Mouse (Mus musculus) neural tube, embryonic 12.5 days (tissue): ENCODE results near the gene Defb11. TPM values are rescaled to one million over a fixed set of nuclear protein-coding genes. Genes with fewer than 3 reads are reported as not detected.
"Not testable (repeated sequence)": the region's sequence is repeated elsewhere in the genome, so short reads cannot be mapped to it uniquely, and the experiment has no call there.

Experiments
- ATAC-seq: fragments of 200-750 bp; cut with Nextera tagmentation; 2 replicates; pipeline ENCODE4 v1.8.0; 2017; ENCODE audit warnings: low read depth, mild to moderate bottlenecking, moderate TSS enrichment, moderate library complexity; ENCODE audit not compliant: low FRiP score
- H3K27ac ChIP-seq: fragments of 300-500 bp; sonication (generic); 2 replicates; pipeline ENCODE4 v1.5.1; 2016
- H3K27me3 ChIP-seq: fragments of 300-500 bp; sonication (generic); replicated peaks from 2 replicates; pipeline ENCODE4 v1.6.1; 2016; ENCODE audit warnings: mild to moderate bottlenecking
- H3K36me3 ChIP-seq: fragments of 300-500 bp; sonication (generic); 2 replicates; pipeline ENCODE4 v1.6.1; 2016; ENCODE audit warnings: mild to moderate bottlenecking
- H3K4me1 ChIP-seq: fragments of 300-500 bp; sonication (generic); 2 replicates; pipeline ENCODE4 v1.6.1; 2016
- H3K4me2 ChIP-seq: fragments of 300-500 bp; sonication (generic); replicated peaks from 2 replicates; pipeline ENCODE4 v1.6.1; 2016; ENCODE audit warnings: mild to moderate bottlenecking
- H3K4me3 ChIP-seq: fragments of 300-500 bp; sonication (generic); 2 replicates; pipeline ENCODE4 v1.5.1; 2016
- H3K9ac ChIP-seq: fragments of 300-500 bp; sonication (generic); 2 replicates; pipeline ENCODE4 v1.6.1; 2016; ENCODE audit warnings: mild to moderate bottlenecking
- H3K9me3 ChIP-seq: fragments of 300-500 bp; sonication (generic); 2 replicates; pipeline ENCODE4 v1.6.1; 2016; ENCODE audit warnings: mild to moderate bottlenecking
- WGBS: fragments of 180-500 bp; shearing (Covaris S2); methylation state at CpG from one replicate; pipeline ENCODE4 v1.1.7; 2016; 5-methylcytosine and 5-hydroxymethylcytosine counted together
- polyA plus RNA-seq: library from polyadenylated mRNA; unstranded; fragments of >200 nt; fragmentation: Nextera tagmentation; extraction: Ambion mirVana; gene quantifications from 2 replicates; pipeline ENCODE4 v1.2.1, GENCODE M21; 2016

Defb11 gene
- polyA plus RNA-seq: not detected in 2 replicates

DNA sequence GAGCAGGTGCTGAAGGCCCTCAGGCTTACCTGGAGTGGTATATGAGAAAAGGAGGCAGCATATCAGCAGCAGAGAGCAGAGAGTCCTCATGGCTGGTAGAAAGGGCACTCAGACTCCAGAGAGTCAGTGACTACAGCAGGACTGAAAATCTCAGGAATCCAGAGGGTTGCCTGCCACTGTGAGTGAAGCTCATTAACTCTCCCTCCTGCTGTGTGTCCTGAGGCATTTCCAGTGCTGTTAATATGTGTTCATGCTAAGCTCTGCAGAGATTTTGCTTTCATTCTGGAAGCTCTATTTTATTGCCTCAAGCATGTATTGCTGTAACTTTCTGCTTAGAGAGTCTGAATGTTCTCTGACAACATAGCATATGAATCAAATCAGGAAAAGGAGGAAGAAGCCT, at the start of gene Defb11:
Defb11 (minus strand) TSS at position 123 of the 400 bp plus-strand sequence.
- not testable (repeated sequence) for ATAC-seq

DNA sequence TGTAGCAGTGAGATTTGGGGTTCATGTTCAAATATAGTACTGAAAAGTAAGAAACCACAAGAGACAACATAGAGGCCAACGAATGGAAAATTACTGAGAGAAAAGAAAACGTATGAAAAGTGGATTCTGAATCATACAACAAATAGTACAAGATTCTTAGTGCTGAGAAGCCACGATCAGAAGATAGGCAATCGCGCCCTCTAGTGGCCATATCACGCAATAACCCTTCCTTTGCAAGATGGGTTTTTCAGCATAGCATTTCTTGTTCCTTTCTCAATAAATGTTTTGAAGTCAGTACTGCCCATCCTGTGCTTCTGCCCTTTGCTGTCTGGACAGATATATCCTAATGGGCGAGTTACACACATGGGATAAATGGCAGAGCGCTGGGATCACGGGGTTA, 49.1 kb upstream of the Defb11 start:
- no peak overlapping the region for H3K4me3 ChIP-seq
- H3K27ac ChIP-seq: no peak overlapping the region
- no peak overlapping the region for H3K9ac ChIP-seq
- H3K4me1 ChIP-seq: no peaks in the 10 kb centered on the region
- no peaks in the 10 kb centered on the region for H3K27me3 ChIP-seq
- H3K9me3 ChIP-seq: no peaks in the 10 kb centered on the region
- H3K36me3 ChIP-seq: no peaks in the 10 kb centered on the region
- 10% methylated on average over 9 of the region's 9 CpGs for WGBS
- 0 out of 2 replicates have a peak, but pooled peaks have one; percentile 13 for ATAC-seq
- no peak overlapping the region for H3K4me2 ChIP-seq

More for the DNA sequence above, at the start of gene Defb11:
- not testable (repeated sequence) for H3K36me3 ChIP-seq, H3K4me1 ChIP-seq, H3K27me3 ChIP-seq, H3K9me3 ChIP-seq, H3K4me2 ChIP-seq, H3K4me3 ChIP-seq, H3K27ac ChIP-seq, H3K9ac ChIP-seq

DNA sequence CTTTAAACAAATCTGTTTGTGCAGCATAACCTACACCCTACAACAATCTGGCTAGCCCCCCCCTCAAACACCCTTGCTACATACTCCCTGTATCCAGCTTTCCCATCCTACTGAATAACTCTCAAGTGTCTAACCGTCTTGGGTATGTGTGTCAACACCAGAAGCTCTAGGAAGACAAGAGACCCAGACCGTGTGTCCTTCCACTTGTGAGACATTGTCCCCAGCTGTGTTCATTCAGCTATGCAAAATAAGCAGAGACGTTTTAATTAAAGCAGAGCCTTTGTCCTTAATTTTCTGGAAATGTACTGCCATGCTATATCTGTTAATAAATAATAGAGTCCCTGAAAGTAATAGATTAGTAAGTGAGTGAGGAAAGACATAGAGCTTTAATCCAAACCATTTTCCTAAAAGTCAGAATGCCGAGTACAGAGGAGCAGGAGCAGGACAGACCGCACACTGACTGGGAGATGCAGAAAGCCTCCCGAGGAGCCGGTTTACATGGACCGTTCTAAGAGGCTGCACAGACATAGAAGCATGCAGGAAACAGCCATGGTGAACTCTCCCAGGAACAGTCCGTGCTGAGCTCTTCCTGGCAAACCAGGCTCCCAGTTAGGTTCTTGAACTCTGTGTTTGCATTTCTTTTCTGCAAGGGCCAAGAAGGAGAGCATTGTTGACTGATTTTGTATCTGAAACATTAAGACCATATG, 41.3 kb upstream of the Defb11 start:
- Histone ChIP-seq H3K9me3 (no peaks in the 10 kb centered on the region), H3K4me3 (no peak overlapping the region), H3K36me3 (no peaks in the 10 kb centered on the region), H3K4me1 (no peaks in the 10 kb centered on the region), H3K27me3 (no peaks in the 10 kb centered on the region), H3K9ac (no peak overlapping the region), H3K4me2 (no peak overlapping the region), H3K27ac (no peak overlapping the region)
- 69% methylated on average over 9 of the region's 9 CpGs for WGBS
- ATAC-seq: no peak

DNA sequence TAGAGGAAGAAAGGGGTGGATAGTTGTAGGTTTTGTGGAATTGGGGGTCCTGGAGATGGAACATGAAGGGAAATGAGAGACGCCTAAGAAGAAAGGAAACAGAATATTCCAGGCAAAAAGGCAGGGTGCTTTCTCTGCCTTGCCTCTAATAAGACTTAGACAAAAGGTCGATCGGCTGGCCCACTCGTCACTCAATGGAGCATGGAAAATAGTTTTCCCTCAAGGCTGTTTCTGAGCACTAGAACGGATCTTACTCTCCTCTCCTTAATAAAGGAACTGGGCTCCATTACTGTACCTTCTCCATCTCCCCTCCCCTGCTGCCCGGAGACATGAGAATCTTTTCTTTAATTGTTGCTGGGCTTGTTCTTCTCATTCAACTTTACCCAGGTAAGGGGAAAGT, 40.2 kb upstream of the Defb11 start, which contains the start of gene Defb13:
Defb13 (plus strand) TSS at position 301 of the 400 bp plus-strand sequence.
- H3K9ac ChIP-seq: no peak within 1 kb of the TSS
- no peaks in the 10 kb centered on the region for H3K4me1 ChIP-seq
- ATAC-seq: no peak
- H3K4me2 ChIP-seq: no peak within 1 kb of the TSS
- no peak within 1 kb of the TSS for H3K27ac ChIP-seq
- no peak within 1 kb of the TSS for H3K4me3 ChIP-seq
- no peaks in the 10 kb centered on the region for H3K9me3 ChIP-seq
- no peaks in the 10 kb centered on the region for H3K27me3 ChIP-seq
- 81% methylated on average over 6 of the region's 6 CpGs for WGBS
- H3K36me3 ChIP-seq: no peaks in the 10 kb centered on the region

DNA sequence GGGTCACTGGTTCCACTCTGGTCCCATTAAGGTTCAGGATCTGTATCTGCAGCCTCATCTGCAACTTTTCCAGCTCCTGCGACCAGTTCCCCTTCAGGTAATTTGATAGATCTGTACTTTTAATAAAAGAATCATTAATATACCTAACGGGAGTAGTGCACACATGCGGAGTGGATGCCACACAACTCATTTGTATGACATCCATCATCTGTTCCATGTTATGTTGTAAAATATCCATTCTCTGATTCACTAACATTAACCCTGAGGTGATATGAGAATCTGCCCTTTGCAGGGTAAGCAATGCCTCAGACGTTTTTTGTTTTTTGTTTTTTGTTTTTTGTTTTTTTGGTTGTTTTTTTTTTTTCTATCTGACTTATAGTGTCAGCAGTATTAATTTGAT, 31.8 kb upstream of the Defb11 start, which contains the start of gene Defb35:
Defb35 (plus strand) TSS at position 301 of the 400 bp plus-strand sequence.
- not testable (repeated sequence) for ATAC-seq, H3K27ac ChIP-seq, H3K4me3 ChIP-seq, H3K4me2 ChIP-seq, H3K36me3 ChIP-seq, H3K27me3 ChIP-seq, H3K9me3 ChIP-seq, H3K4me1 ChIP-seq, H3K9ac ChIP-seq
- 92% methylated on average over 4 of the region's 4 CpGs for WGBS

DNA sequence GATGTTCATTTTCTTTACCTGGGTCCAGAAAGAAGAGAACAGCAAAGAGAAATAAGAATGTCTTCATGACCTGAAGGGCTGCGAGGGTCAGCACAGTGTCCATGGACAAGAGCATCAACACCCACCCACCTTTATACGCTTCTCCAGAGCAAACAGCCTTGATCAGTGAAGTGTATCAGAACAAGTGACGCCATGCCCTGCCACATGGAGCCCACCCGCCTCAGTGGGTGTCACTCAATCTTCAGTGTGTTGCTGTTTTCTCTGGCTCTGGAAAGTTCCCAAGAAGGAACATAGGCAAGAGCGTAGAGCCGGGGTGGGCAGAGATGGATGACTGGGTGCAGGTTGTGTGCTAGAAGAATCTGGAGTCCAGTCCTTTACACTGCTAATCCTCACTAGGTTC, 26.4 kb upstream of the Defb11 start, which contains the start of gene Defb15:
Defb15 (minus strand) TSS at position 101 of the 400 bp plus-strand sequence.
- Histone ChIP-seq H3K4me1 (no peaks in the 10 kb centered on the region), H3K9ac (no peak within 1 kb of the TSS), H3K4me2 (no peak within 1 kb of the TSS), H3K4me3 (no peak within 1 kb of the TSS), H3K9me3 (0 out of 2 replicates have a peak, but pooled peaks cover 7% of the 10 kb centered on the region), H3K27ac (no peak within 1 kb of the TSS), H3K36me3 (no peaks in the 10 kb centered on the region), H3K27me3 (no peaks in the 10 kb centered on the region)
- 92% methylated on average over 6 of the region's 6 CpGs for WGBS
- ATAC-seq: no peak

DNA sequence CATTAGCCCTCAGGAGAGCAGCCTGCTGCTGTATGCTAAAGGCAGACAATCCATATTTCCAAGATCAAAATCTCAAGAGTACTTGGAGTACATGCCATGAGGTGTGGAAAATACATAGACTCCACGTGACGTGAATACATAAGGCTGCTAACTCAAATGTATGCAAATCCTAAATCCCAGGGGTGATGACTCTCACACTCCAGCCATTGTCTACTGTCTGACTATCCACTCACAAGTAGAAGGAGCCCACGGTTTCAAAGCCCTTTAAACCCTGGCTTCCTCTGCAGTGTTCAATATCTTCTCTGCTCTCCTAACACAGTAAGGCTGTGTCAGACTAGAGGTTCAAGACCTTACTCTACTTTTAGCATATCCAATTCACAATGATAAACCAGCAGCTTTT, 24.5 kb upstream of the Defb11 start:
- ATAC-seq, H3K4me1 ChIP-seq, H3K27me3 ChIP-seq, H3K4me3 ChIP-seq, H3K4me2 ChIP-seq, H3K36me3 ChIP-seq, H3K27ac ChIP-seq, H3K9ac ChIP-seq, H3K9me3 ChIP-seq: not testable (repeated sequence)
- 72% methylated on average over 3 of the region's 3 CpGs for WGBS

DNA sequence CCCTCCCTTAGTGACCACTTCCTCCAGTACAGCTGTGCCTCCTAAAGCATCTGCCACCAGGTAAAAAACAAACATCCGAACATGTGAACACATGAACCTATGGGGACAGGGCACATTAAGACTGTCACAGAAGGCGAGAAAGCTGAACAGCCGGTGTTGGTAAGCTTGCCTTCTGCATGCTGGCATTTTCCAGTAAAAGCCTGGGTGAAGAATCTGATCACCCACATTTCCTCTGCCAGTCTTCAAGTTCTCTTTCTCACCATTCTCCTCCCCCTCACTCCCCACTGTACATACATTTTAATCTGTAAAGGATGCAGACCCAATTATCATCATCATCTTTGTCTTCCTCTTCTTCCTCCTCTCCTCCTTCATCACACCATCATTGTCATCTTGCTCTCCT, 9.4 kb upstream of the Defb11 start:
- Histone ChIP-seq H3K36me3 (no peaks in the 10 kb centered on the region), H3K9me3 (no peaks in the 10 kb centered on the region), H3K9ac (no peak overlapping the region), H3K27me3 (no peaks in the 10 kb centered on the region), H3K4me1 (no peaks in the 10 kb centered on the region), H3K4me2 (no peak overlapping the region), H3K4me3 (no peak overlapping the region), H3K27ac (no peak overlapping the region)
- no peak for ATAC-seq
- 90% methylated on average over 3 of the region's 3 CpGs for WGBS

DNA sequence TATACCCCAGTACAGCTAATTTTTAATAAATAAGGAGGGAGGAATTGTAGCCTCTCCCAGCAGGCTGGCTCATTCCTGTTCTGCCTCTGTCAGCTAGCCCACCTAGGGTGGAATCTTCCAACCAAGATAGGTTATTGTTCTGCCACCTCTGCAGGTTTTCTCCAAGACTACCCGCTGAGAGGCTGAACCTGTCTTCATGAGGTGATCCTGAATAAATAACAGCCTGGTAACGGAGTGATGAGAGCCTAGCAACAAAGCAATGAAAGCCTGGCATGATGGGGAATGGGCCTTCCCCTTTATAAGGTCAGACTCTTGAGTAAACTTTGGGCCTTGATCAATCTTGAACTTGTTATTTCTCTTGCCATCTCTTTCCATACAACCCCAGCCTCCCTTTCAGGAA, 6.3 kb upstream of the Defb11 start:
- H3K27ac ChIP-seq: no peak overlapping the region
- no peak overlapping the region for H3K9ac ChIP-seq
- ATAC-seq: no peak
- H3K9me3 ChIP-seq: no peaks in the 10 kb centered on the region
- H3K4me2 ChIP-seq: no peak overlapping the region
- H3K27me3 ChIP-seq: no peaks in the 10 kb centered on the region
- H3K4me3 ChIP-seq: no peak overlapping the region
- no peaks in the 10 kb centered on the region for H3K36me3 ChIP-seq
- 31% methylated on average over 2 of the region's 2 CpGs for WGBS
- no peaks in the 10 kb centered on the region for H3K4me1 ChIP-seq

DNA sequence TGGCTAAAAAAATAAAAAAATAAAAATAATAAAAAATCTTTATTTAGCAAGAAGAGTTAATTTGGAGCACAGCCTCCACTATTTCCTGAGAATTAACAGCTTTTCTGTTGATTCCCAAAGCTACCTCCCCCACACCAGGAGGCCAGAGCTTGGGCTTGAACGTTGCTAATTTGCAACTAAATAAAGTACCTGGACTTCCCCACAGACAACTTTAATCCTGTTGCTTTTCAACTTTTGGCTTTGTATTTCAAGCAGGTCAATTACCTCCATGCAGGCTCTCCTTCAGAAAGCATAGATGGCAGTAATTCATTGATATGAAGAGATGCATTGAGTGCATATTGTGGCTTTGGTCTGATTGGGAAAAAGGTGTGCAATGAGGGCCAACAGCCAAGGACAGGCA, 5.7 kb upstream of the Defb11 start:
- Histone ChIP-seq H3K27ac (no peak overlapping the region), H3K4me1 (no peaks in the 10 kb centered on the region), H3K36me3 (no peaks in the 10 kb centered on the region), H3K4me2 (no peak overlapping the region), H3K4me3 (no peak overlapping the region), H3K27me3 (no peaks in the 10 kb centered on the region), H3K9me3 (no peaks in the 10 kb centered on the region), H3K9ac (no peak overlapping the region)
- ATAC-seq: no peak
- 12% methylated on average over 1 of the region's 1 CpGs for whole genome bisulfite sequencing

DNA sequence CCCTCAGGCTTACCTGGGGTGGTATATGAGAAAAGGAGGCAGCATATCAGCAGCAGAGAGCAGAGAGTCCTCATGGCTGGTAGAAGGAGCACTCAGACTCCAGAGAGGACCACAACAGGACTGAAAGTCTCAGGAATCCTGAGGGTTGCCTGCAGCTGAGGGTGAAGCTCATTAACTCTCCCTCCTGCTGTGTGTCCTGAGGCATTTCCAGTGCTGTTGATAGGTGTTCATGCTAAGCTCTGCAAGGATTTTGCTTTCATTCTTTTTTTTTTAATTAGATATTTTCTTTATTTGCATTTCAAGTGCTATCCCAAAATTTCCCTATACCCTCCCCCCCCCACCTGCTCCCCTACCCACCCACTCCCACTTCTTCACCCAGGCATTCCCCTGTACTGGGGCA, 20.9 kb downstream of the Defb11 start, which contains the start of gene Defb9:
Defb9 (minus strand) TSS at position 101 of the 400 bp plus-strand sequence.
- H3K36me3 ChIP-seq, H3K9me3 ChIP-seq, H3K4me3 ChIP-seq, H3K4me2 ChIP-seq, H3K4me1 ChIP-seq, H3K9ac ChIP-seq, H3K27me3 ChIP-seq, H3K27ac ChIP-seq, ATAC-seq: not testable (repeated sequence)

DNA sequence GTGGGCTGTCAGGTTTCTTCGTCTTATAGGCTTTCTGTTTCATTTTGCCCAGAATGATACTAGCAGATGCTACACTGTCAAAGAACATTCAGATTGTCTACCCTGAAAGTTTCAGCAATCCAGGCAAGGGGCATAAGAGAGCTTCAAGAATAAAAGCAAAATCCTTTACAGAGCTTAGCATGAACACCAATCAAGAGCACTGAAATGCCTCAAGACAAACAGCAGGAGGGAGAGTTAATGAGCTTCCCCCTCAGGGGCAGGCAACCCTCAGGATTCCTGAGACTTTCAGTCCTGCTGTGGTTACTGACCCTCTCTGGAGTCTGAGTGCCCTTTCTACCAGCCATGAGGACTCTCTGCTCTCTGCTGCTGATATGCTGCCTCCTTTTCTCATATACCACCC, 47.6 kb downstream of the Defb11 start, which contains the start of gene Defb10:
Defb10 (plus strand) TSS at position 316 of the 400 bp plus-strand sequence.
- WGBS: 44% methylated on average over 1 of the region's 1 CpGs
- H3K4me3 ChIP-seq, H3K36me3 ChIP-seq, H3K9me3 ChIP-seq, H3K27ac ChIP-seq, ATAC-seq, H3K4me1 ChIP-seq, H3K4me2 ChIP-seq, H3K9ac ChIP-seq, H3K27me3 ChIP-seq: not testable (repeated sequence)
